Mouse (Mus musculus) myocyte (in vitro differentiated cells): Measurements from ENCODE around the gene Kif14. TPM values are rescaled to one million over a fixed set of nuclear protein-coding genes. Genes with fewer than 3 reads are reported as not detected.

Source experiments
- H3K27me3 ChIP-seq: one replicate; pipeline ENCODE4 v1.6.1; 2011; ENCODE audit not compliant: control insufficient read depth, insufficient read depth, insufficient read length
- H3K36me3 ChIP-seq: one replicate; pipeline ENCODE4 v1.6.1; 2011; ENCODE audit not compliant: control insufficient read depth, insufficient read depth
- H3K4me2 ChIP-seq: one replicate; pipeline ENCODE4 v1.6.1; 2011; ENCODE audit warnings: low read depth, control low read depth
- H3K4me3 ChIP-seq: one replicate; pipeline ENCODE4 v1.5.1; 2011; ENCODE audit warnings: mild to moderate bottlenecking, control low read depth, moderate library complexity
- H3K79me2 ChIP-seq: one replicate; pipeline ENCODE4 v1.6.1; 2011; ENCODE audit not compliant: control insufficient read depth, insufficient read depth
- H3ac ChIP-seq: one replicate; pipeline ENCODE4 v1.6.1; 2011; ENCODE audit not compliant: control insufficient read depth, insufficient read length
- CEBPB ChIP-seq: IDR thresholded peaks from 2 replicates; pipeline ENCODE4 v1.6.1; 2011; ENCODE audit warnings: mild to moderate bottlenecking, moderate library complexity; ENCODE audit not compliant: poor library complexity, insufficient read depth, severe bottlenecking
- E2F4 ChIP-seq: IDR thresholded peaks from one replicate; pipeline ENCODE4 v1.6.1; 2011; ENCODE audit warnings: mild to moderate bottlenecking, control low read depth, moderate library complexity; ENCODE audit not compliant: insufficient read depth
- MAX ChIP-seq: IDR thresholded peaks from one replicate; pipeline ENCODE4 v1.6.1; 2011; ENCODE audit warnings: low read depth, mild to moderate bottlenecking, control low read depth
- MYOD1 ChIP-seq, 3 experiments: IDR thresholded peaks; one replicate each; pipeline ENCODE4 v1.6.1; 2011; ENCODE audit warnings: control low read depth in 2 of 3, low read depth in 2 of 3, mild to moderate bottlenecking in 2 of 3, moderate library complexity in 1 of 3; ENCODE audit not compliant: insufficient read length in 2 of 3, control insufficient read depth in 1 of 3
- MYOG ChIP-seq, 3 experiments: IDR thresholded peaks; one replicate each; pipeline ENCODE4 v1.6.1; 2011; ENCODE audit warnings: control low read depth in 2 of 3, low read depth in 2 of 3, mild to moderate bottlenecking in 2 of 3; ENCODE audit not compliant: insufficient read length in 2 of 3, control insufficient read depth in 1 of 3, insufficient read depth in 1 of 3
- POLR2A ChIP-seq: IDR thresholded peaks from one replicate; pipeline ENCODE4 v1.6.1; 2011; ENCODE audit warnings: low read depth, mild to moderate bottlenecking, control low read depth, moderate library complexity; ENCODE audit not compliant: insufficient read length
- POLR2AphosphoS2 ChIP-seq: IDR thresholded peaks from one replicate; pipeline ENCODE4 v1.6.1; 2011; ENCODE audit warnings: low read depth, control low read depth; ENCODE audit not compliant: insufficient read length
- REST ChIP-seq: IDR thresholded peaks from one replicate; pipeline ENCODE4 v1.6.1; 2011; ENCODE audit warnings: mild to moderate bottlenecking, control low read depth, moderate library complexity; ENCODE audit not compliant: insufficient read depth, insufficient read length
- SRF ChIP-seq: IDR thresholded peaks from one replicate; pipeline ENCODE4 v1.6.1; 2011; ENCODE audit warnings: low read depth; ENCODE audit not compliant: control insufficient read depth, insufficient read length
- TCF12 ChIP-seq: IDR thresholded peaks from one replicate; pipeline ENCODE4 v1.6.1; 2011; ENCODE audit warnings: mild to moderate bottlenecking, control low read depth; ENCODE audit not compliant: poor library complexity, insufficient read depth, severe bottlenecking
- TCF3 ChIP-seq: IDR thresholded peaks from one replicate; pipeline ENCODE4 v1.6.1; 2011; ENCODE audit warnings: low read depth, control low read depth; ENCODE audit not compliant: insufficient read length
- USF1 ChIP-seq: IDR thresholded peaks from one replicate; pipeline ENCODE4 v1.6.1; 2011; ENCODE audit warnings: low read depth, mild to moderate bottlenecking, control low read depth, moderate library complexity
- polyA plus RNA-seq: library from polyadenylated mRNA; unstranded; fragments of >200 nt; fragmentation: generic; extraction: Trizol; gene quantifications from one replicate; pipeline ENCODE4 v1.2.1, GENCODE M21; 2012; ENCODE audit warnings: missing spikeins

The Kif14 gene
- polyA plus RNA-seq, 1 experiment: 1.9 TPM

DNA sequence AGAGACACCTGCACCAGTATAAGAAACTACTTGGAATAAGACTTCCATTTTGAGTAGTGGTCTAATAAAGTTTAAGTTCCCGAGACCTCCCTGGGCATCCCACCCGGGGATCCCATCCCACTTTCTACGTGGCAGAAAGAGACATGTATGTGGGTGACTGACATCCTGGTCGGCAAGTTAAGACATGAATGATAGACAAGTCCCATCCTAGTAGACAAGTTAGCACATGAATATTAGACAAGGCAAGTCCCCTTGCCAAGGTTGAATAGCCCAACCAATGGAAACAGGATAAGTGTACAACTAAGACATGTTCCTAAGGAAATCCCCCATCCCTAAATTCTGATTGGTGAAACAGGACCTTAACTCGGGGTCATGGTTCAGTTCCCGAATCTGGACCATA, 16.6 kb upstream of the Kif14 start:
- Histone ChIP-seq H3K79me2 (no peaks in the 10 kb centered on the region), H3K36me3 (no peaks in the 10 kb centered on the region), H3K4me3 (no peak overlapping the region), H3ac (no peak overlapping the region), H3K27me3 (no peaks in the 10 kb centered on the region), H3K4me2 (no peak overlapping the region)
- TF ChIP-seq REST: no peak
- TF ChIP-seq TCF3: no peak
- no peak for TF ChIP-seq POLR2A
- TF ChIP-seq MYOG (IDR thresholded peaks at IDR 0.05; ENCODE audit: control insufficient read depth in 1 of 3, insufficient read depth in 1 of 3, insufficient read length in 2 of 3, low read depth in 2 of 3): no peak
- no peak for TF ChIP-seq E2F4
- TF ChIP-seq SRF: no peak
- TF ChIP-seq MAX: no peak
- no peak for TF ChIP-seq TCF12
- no peak for TF ChIP-seq MYOD1 (IDR thresholded peaks at IDR 0.05; ENCODE audit: control insufficient read depth in 1 of 3, insufficient read length in 2 of 3, low read depth in 2 of 3)
- TF ChIP-seq POLR2AphosphoS2: no peak
- TF ChIP-seq CEBPB: no peak

DNA sequence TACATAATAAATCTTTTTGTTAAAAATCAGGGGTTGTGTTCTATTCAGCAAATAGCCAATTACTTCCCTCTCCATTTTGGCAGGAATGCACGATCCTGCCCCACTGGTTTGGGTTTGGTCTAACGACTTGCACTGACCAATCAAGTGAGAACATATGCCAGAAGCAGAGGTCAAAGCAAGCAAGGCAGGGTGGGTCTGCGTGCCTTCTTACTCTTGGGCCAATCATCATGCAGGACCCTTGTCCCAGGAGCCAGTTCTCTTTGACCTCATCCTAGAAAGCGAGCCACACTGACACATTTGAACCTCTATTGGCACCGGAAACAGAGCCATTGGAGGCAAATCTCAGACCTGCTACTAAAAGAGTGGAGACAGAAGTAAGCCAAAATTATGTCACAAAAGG, 15.9 kb upstream of the Kif14 start:
- TF ChIP-seq REST (no peak), POLR2A (no peak)
- no peak overlapping the region for H3ac ChIP-seq
- no peaks in the 10 kb centered on the region for H3K36me3 ChIP-seq
- no peaks in the 10 kb centered on the region for H3K27me3 ChIP-seq
- no peak overlapping the region for H3K4me2 ChIP-seq
- no peaks in the 10 kb centered on the region for H3K79me2 ChIP-seq
- H3K4me3 ChIP-seq: no peak overlapping the region

DNA sequence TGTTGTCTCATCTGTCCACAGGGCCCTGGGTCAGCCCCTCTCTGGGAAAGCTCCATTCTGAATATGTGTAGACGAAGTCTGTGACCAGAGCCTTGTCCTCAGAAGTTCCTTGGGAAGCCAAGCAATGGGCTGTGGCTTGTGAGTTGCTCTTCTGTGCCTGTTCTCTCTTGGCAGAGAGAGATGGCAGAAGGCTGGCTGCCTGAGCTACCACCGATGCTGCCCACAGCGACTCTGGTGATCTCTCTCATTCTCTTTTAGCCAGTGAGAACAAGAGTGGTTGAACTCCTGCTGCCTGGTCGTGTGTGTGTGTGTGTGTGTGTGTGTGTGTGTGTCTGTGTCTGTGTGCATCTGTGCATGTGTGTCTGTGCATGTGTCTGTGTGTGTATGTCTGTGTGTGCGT, 13.7 kb upstream of the Kif14 start:
- H3K27me3 ChIP-seq: no peaks in the 10 kb centered on the region
- H3K79me2 ChIP-seq: no peaks in the 10 kb centered on the region
- TF ChIP-seq MYOG (IDR thresholded peaks at IDR 0.05; ENCODE audit: control insufficient read depth in 1 of 3, insufficient read depth in 1 of 3, insufficient read length in 2 of 3, low read depth in 2 of 3) (no peak), MYOD1 (IDR thresholded peaks at IDR 0.05; ENCODE audit: control insufficient read depth in 1 of 3, insufficient read length in 2 of 3, low read depth in 2 of 3) (no peak), MAX (no peak), REST (no peak), USF1 (no peak), TCF3 (no peak), TCF12 (no peak), POLR2A (no peak), E2F4 (no peak), CEBPB (no peak), POLR2AphosphoS2 (no peak), SRF (no peak)
- H3ac ChIP-seq: no peak overlapping the region
- no peak overlapping the region for H3K4me3 ChIP-seq
- no peak overlapping the region for H3K4me2 ChIP-seq
- H3K36me3 ChIP-seq: no peaks in the 10 kb centered on the region

DNA sequence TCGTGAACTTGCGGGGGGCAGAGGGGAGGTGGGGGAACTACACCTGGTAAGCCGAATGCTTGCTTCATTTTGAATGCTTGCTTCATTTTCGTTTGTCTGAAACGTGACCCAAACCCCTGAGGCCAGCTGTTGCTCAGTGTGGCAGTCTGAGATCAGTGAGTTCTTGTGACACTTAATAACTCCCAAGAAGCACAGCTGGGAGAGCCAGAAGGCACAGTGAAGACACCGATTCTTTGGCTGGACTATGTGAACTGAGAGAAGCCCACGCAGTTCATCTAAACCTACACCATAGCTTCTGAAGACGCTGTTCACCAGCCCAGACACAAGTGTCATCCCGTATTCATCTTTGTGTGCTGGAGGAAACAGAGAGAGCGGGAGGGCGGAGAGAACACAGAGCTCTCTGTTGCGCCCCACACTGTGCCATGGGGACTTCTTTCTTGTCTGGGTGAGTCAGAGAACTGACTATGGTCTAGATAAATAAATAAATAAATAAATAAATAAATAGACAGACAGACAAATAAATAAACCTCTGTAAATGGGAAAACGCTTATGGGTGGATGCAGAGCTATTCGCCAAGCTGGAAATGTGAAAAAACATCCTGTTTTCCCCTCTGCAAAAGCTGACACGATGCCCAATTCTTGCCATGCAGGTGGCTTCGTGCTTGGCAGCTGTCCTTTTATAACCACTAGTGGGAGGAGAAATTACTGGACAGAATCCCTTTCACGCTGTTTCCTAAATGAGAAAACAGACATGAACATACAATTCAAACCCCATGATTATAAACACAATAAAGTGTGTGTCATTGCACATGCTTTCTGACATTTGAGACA, 10.2 kb upstream of the Kif14 start:
- H3K36me3 ChIP-seq: no peaks in the 10 kb centered on the region
- H3K79me2 ChIP-seq: no peaks in the 10 kb centered on the region
- H3K4me2 ChIP-seq: peak overlapping the region; percentile 24
- no peak overlapping the region for H3K4me3 ChIP-seq
- no peaks in the 10 kb centered on the region for H3K27me3 ChIP-seq
- no peak for TF ChIP-seq CEBPB
- TF ChIP-seq MAX: no peak
- TF ChIP-seq USF1: no peak
- TF ChIP-seq MYOG (IDR thresholded peaks at IDR 0.05; ENCODE audit: control insufficient read depth in 1 of 3, insufficient read depth in 1 of 3, insufficient read length in 2 of 3, low read depth in 2 of 3): no peak
- no peak for TF ChIP-seq TCF12
- no peak for TF ChIP-seq TCF3
- no peak for TF ChIP-seq REST
- no peak for TF ChIP-seq E2F4
- TF ChIP-seq POLR2A: no peak
- no peak overlapping the region for H3ac ChIP-seq

DNA sequence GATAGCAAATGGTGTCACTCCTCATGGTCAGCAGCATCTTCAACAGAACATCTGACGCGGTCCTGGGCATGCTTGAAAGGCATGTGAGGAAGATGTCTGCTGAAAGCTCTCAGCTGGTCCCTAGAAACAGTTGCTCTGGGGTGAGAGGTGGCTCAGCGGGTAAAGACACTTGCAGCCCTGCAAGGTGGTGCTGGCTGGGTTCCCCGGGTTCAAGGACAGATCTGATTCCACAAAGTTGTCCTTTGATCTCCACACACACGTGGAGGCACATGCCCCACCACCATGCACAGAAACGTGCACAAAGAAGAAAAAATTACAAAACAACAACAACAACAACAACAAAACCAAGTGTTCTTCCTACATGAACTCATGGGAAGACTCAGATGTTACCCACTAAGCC, 9.4 kb upstream of the Kif14 start:
- H3K27me3 ChIP-seq: no peaks in the 10 kb centered on the region
- no peaks in the 10 kb centered on the region for H3K79me2 ChIP-seq
- H3ac ChIP-seq: no peak overlapping the region
- H3K36me3 ChIP-seq: no peaks in the 10 kb centered on the region
- H3K4me3 ChIP-seq: no peak overlapping the region
- H3K4me2 ChIP-seq: no peak overlapping the region
- TF ChIP-seq MAX (no peak), POLR2A (no peak), TCF3 (no peak), POLR2AphosphoS2 (no peak)
